Mouse (Mus musculus) layer of hippocampus, adult 9-10 months (tissue): Measurements from ENCODE around the gene Capn8.

Experiments used
- DNase-seq: peaks from one replicate; pipeline ENCODE4 v3.0.0; 2022; ENCODE audit warnings: low spot score

The Capn8 gene

GRCm38 (mm10) chr1:182679582-182679981 lies 114.8 kb downstream of the Capn8 start:
- DNase-seq: no peak
